Mouse (Mus musculus): ENCODE measurements around the gene Uqcr10.

DNA sequence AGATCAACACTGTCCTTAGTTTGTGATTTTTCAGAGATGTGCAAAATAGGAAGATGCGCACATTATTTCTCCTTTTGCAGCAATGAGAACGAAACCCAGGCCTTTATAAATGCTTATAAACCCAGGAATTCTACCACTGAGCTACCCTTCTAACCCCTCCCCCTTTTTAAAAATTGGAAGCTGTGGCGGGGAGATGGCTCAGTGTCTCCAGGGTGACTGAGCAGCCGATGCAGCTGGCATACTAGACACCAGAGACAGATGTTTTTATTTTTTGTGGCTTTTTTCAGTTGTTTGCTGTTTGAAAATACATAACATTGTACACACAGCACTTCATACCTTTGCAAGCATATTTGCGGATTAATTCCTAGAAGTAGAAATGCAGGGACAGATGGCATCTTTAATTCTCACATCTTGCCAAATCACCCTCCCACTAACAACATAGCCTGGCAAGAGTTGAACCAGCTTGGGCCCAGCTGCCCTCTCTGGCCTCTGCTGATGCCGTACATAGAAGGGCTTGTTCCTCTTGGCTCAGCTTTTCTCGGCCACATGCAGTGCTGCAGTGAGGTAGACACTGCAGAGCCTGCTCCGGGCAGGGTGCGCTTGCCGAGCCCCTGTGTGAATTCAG is 42.2 kb downstream of the Uqcr10 start:
- TF ChIP-seq CTCF (conservative IDR thresholded peaks at IDR 0.05; ENCODE audit: insufficient read depth, insufficient read length, low read depth, low read length): no peak
- no peak for TF ChIP-seq POLR2A (IDR thresholded peaks at IDR 0.05; ENCODE audit: low read depth, low read length)

Measured in kidney, adult 2 months (tissue).